8 mouse cellular contexts compared by ENCODE assay signal in the genomic region with DNA sequence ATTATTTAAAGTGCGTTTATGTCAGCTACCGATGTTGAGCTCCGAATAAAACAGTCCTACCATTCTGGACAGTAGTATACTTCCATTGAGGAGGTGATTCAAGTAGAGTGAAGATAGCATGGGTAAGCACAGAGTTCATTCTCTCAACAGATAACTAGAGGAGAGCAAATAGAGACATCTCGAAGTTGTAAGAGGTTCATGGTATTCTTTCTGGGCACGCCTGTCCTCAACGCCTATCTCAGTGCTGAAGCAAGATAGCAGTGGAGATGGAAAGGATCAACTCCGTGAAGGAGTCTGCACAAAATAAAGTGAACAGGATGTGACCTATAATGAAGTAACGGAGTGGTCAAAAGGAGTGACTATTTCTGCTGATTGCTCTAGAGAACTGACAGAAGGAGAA. TPM values are rescaled to one million over a fixed set of nuclear protein-coding genes. Genes with fewer than 3 reads are reported as not detected.
DNase-seq lines count a peak whose midpoint lies in the region; ATAC-seq and TF ChIP-seq lines count a peak whose summit lies in the region.

No protein-coding gene starts in this region.

- TF ChIP-seq EP300 in lung, postnatal 0 days (IDR thresholded peaks at IDR 0.05) = no peak

- TF ChIP-seq CTCF in lung, postnatal 0 days (IDR thresholded peaks at IDR 0.05) = no peak

- H3K9ac ChIP-seq in lung, postnatal 0 days (replicated peaks; ENCODE audit: low read depth) = peak overlapping the region; percentile 83
- peak overlapping the region; percentile 97 for H3K9ac ChIP-seq in embryonic facial prominence, embryonic 15.5 days
- H3K9ac ChIP-seq in limb, embryonic 14.5 days (ENCODE audit: low read depth, low read length, severe bottlenecking) = peak overlapping the region; percentile 94
- H3K9ac ChIP-seq in stomach, embryonic 14.5 days (replicated peaks; ENCODE audit: low read depth, low read length) = peak overlapping the region; percentile 79

- no peaks in the 10 kb centered on the region for H3K9me3 ChIP-seq in lung, postnatal 0 days (ENCODE audit: low read length)
- no peaks in the 10 kb centered on the region for H3K9me3 ChIP-seq in embryonic facial prominence, embryonic 15.5 days (replicated peaks)
- no peaks in the 10 kb centered on the region for H3K9me3 ChIP-seq in limb, embryonic 14.5 days (ENCODE audit: control insufficient read depth, low read length)
- H3K9me3 ChIP-seq in stomach, embryonic 14.5 days (ENCODE audit: control insufficient read depth, low read depth, low read length) = no peaks in the 10 kb centered on the region

- WGBS in lung, postnatal 0 days = 11% methylated on average over 8 of the region's 8 CpGs
- 19% methylated on average over 8 of the region's 8 CpGs for WGBS in embryonic facial prominence, embryonic 15.5 days
- WGBS in limb, embryonic 14.5 days = 23% methylated on average over 8 of the region's 8 CpGs
- WGBS in stomach, embryonic 14.5 days = 15% methylated on average over 8 of the region's 8 CpGs

- peak overlapping the region; percentile 62 for H3K4me2 ChIP-seq in lung, postnatal 0 days (replicated peaks; ENCODE audit: low read depth, low read length)
- peak overlapping the region; percentile 61 for H3K4me2 ChIP-seq in embryonic facial prominence, embryonic 15.5 days (replicated peaks)
- H3K4me2 ChIP-seq in limb, embryonic 14.5 days (replicated peaks; ENCODE audit: low read depth, low read length, severe bottlenecking) = peak overlapping the region; percentile 77
- H3K4me2 ChIP-seq in stomach, embryonic 14.5 days (replicated peaks; ENCODE audit: low read depth, low read length) = peak overlapping the region; percentile 84

- no peaks in the 10 kb centered on the region for H3K27me3 ChIP-seq in lung, postnatal 0 days (replicated peaks; ENCODE audit: insufficient read depth, low read length)
- no peaks in the 10 kb centered on the region for H3K27me3 ChIP-seq in embryonic facial prominence, embryonic 15.5 days
- no peaks in the 10 kb centered on the region for H3K27me3 ChIP-seq in limb, embryonic 14.5 days (ENCODE audit: control insufficient read depth, insufficient read depth, low read length)
- H3K27me3 ChIP-seq in stomach, embryonic 14.5 days (ENCODE audit: control insufficient read depth, insufficient read depth, low read length) = no peaks in the 10 kb centered on the region

- H3K27ac ChIP-seq in lung, postnatal 0 days (ENCODE audit: low read length) = peak overlapping the region; percentile 77; the same call in 1 of the 2 replicates
- no peak overlapping the region for H3K27ac ChIP-seq in embryonic facial prominence, embryonic 15.5 days (replicated peaks)
- H3K27ac ChIP-seq in limb, embryonic 14.5 days (replicated peaks; ENCODE audit: low read depth, low read length) = no peak overlapping the region
- 0 out of 2 replicates have a peak overlapping the region, but pooled peaks have one; percentile 71 for H3K27ac ChIP-seq in stomach, embryonic 14.5 days (ENCODE audit: low read length)

- no peak for ATAC-seq in lung, postnatal 0 days
- ATAC-seq in embryonic facial prominence, embryonic 15.5 days (ENCODE audit: insufficient number of reproducible peaks, low FRiP score, low TSS enrichment, low read depth) = no peak
- ATAC-seq in limb, embryonic 14.5 days (ENCODE audit: low FRiP score, low read depth) = no peak
- ATAC-seq in stomach, embryonic 14.5 days (ENCODE audit: insufficient number of reproducible peaks, insufficient read depth, low FRiP score, low read depth) = no peak

- TF ChIP-seq POLR2A in limb, embryonic 14.5 days (IDR thresholded peaks at IDR 0.05; ENCODE audit: borderline replicate concordance, extremely low read depth, insufficient read depth, insufficient read length) = no peak

- H3K4me3 ChIP-seq in lung, postnatal 0 days (ENCODE audit: low read depth, low read length) = peak overlapping the region; percentile 75
- peak overlapping the region; percentile 95 for H3K4me3 ChIP-seq in embryonic facial prominence, embryonic 15.5 days (replicated peaks)
- peak overlapping the region; percentile 91 for H3K4me3 ChIP-seq in limb, embryonic 14.5 days (replicated peaks; ENCODE audit: low read length)
- peak overlapping the region; percentile 71 for H3K4me3 ChIP-seq in stomach, embryonic 14.5 days (ENCODE audit: low read depth, low read length)

- no peaks in the 10 kb centered on the region for H3K36me3 ChIP-seq in lung, postnatal 0 days (ENCODE audit: insufficient read depth, low read length)
- H3K36me3 ChIP-seq in embryonic facial prominence, embryonic 15.5 days = peaks cover 5% of the 10 kb centered on the region; the same call in 1 of the 2 replicates
- H3K36me3 ChIP-seq in limb, embryonic 14.5 days (ENCODE audit: control insufficient read depth, insufficient read depth, low read length) = peaks cover 18% of the 10 kb centered on the region
- H3K36me3 ChIP-seq in stomach, embryonic 14.5 days (ENCODE audit: control insufficient read depth, insufficient read depth, low read length) = peaks cover 8% of the 10 kb centered on the region; the same call in 1 of the 2 replicates

- peaks cover 6% of the 10 kb centered on the region for H3K4me1 ChIP-seq in lung, postnatal 0 days (ENCODE audit: insufficient read depth, low read depth, low read length)
- peaks cover 9% of the 10 kb centered on the region for H3K4me1 ChIP-seq in embryonic facial prominence, embryonic 15.5 days
- peaks cover 7% of the 10 kb centered on the region for H3K4me1 ChIP-seq in limb, embryonic 14.5 days (ENCODE audit: control insufficient read depth, insufficient read depth, low read length)
- H3K4me1 ChIP-seq in stomach, embryonic 14.5 days (ENCODE audit: control insufficient read depth, insufficient read depth, low read length) = peaks cover 5% of the 10 kb centered on the region; the same call in 1 of the 2 replicates

- DNase-seq in lung, postnatal 0 days (ENCODE audit: low spot score) = no peak
- no peak for DNase-seq in lung, adult 18-20 months
- no peak for DNase-seq in limb, embryonic 14.5 days (ENCODE audit: low spot score)
- no peak for DNase-seq in gastrocnemius, postnatal 4 days (ENCODE audit: low spot score in 2 of 2)
- no peak for DNase-seq in urinary bladder, postnatal 25 days (ENCODE audit: low spot score)
- DNase-seq in right cerebral cortex, postnatal 4 days = no peak

RNA-seq across cellular contexts. Expression of a gene that starts 0.8 kb away (rescaled TPM):
- polyA plus RNA-seq in lung, postnatal 0 days (2015; fragmentation: Nextera tagmentation; extraction: Ambion mirVana) = 25.0 and 25.9 TPM in 2 replicates
- polyA plus RNA-seq in embryonic facial prominence, embryonic 15.5 days (2015; fragmentation: Nextera tagmentation; extraction: Ambion mirVana) = 32.1 and 33.6 TPM in 2 replicates
- polyA plus RNA-seq in limb, embryonic 14.5 days (2012; rRNA removed) = 14.5 and 20.1 TPM in 2 replicates
- 35.0 and 35.4 TPM in 2 replicates for polyA plus RNA-seq in limb, embryonic 14.5 days (2014; fragmentation: Nextera tagmentation; extraction: Ambion mirVana)
- 45.9 and 46.2 TPM in 2 replicates for polyA plus RNA-seq in stomach, embryonic 14.5 days (2014; fragmentation: Nextera tagmentation; extraction: Ambion mirVana)
- total RNA-seq in gastrocnemius, postnatal 4 days (2021) = 10 to 100 TPM; 33.6 to 37.0 TPM

RNA-seq across cellular contexts. Expression of a gene that starts 13.6 kb away (rescaled TPM):
- polyA plus RNA-seq in lung, postnatal 0 days (2015; fragmentation: Nextera tagmentation; extraction: Ambion mirVana) = 7.4 TPM in 2 replicates
- 16.5 and 17.5 TPM in 2 replicates for polyA plus RNA-seq in embryonic facial prominence, embryonic 15.5 days (2015; fragmentation: Nextera tagmentation; extraction: Ambion mirVana)
- polyA plus RNA-seq in limb, embryonic 14.5 days (2012; rRNA removed) = 9.2 and 9.7 TPM in 2 replicates
- 17.2 and 17.4 TPM in 2 replicates for polyA plus RNA-seq in limb, embryonic 14.5 days (2014; fragmentation: Nextera tagmentation; extraction: Ambion mirVana)
- polyA plus RNA-seq in stomach, embryonic 14.5 days (2014; fragmentation: Nextera tagmentation; extraction: Ambion mirVana) = 19.0 and 20.0 TPM in 2 replicates
- 10 to 100 TPM; 13.7 to 15.8 TPM for total RNA-seq in gastrocnemius, postnatal 4 days (2021)

Comparison
In these comparisons a context has a peak if more than half of its experiments do, and no peak if none do; other contexts are left out.
1. H3K27ac ChIP-seq: peak in lung, postnatal 0 days (single experiment) and stomach, embryonic 14.5 days (single experiment); none in embryonic facial prominence, embryonic 15.5 days (single experiment) and limb, embryonic 14.5 days (single experiment).
2. Peak in every context shown above with its lines, with median percentiles within 50 percentile points of each other: H3K4me2 ChIP-seq, H3K4me3 ChIP-seq and H3K9ac ChIP-seq.